Mouse (Mus musculus) heart, embryonic 14.5 days (tissue): Measurements from ENCODE around the gene Mylpf. TPM values are rescaled to one million over a fixed set of nuclear protein-coding genes. Genes with fewer than 3 reads are reported as not detected.
"Not testable (repeated sequence)": the region's sequence is repeated elsewhere in the genome, so short reads cannot be mapped to it uniquely, and the experiment has no call there.

Source experiments
- ATAC-seq: fragments of 200-750 bp; cut with Nextera tagmentation; 2 replicates; pipeline ENCODE4 v1.8.0; 2017; ENCODE audit warnings: low read depth, moderate TSS enrichment; ENCODE audit not compliant: insufficient number of reproducible peaks, insufficient read depth, low FRiP score
- H3K27ac ChIP-seq, 2 experiments: fragments of 200-500 bp in 1 of 2; fragments of 300-500 bp in 1 of 2; sonication (generic) in 1 of 2; replicated peaks in 1 of 2; 2 replicates each; pipeline ENCODE4 v1.5.1; 2012 to 2014; ENCODE audit warnings: low read depth in 2 of 2, low read length in 2 of 2, control low read depth in 1 of 2, mild to moderate bottlenecking in 1 of 2, mixed read lengths in 1 of 2; ENCODE audit not compliant: control insufficient read depth in 1 of 2, insufficient read depth in 1 of 2
- H3K27me3 ChIP-seq: fragments of 300-500 bp; sonication (generic); 2 replicates; pipeline ENCODE4 v1.6.1; 2014; ENCODE audit warnings: mild to moderate bottlenecking, low read length, control low read depth; ENCODE audit not compliant: control insufficient read depth, insufficient read depth
- H3K36me3 ChIP-seq: fragments of 300-500 bp; sonication (generic); 2 replicates; pipeline ENCODE4 v1.6.1; 2014; ENCODE audit warnings: mild to moderate bottlenecking, control low read depth, low read length, mixed read lengths; ENCODE audit not compliant: control insufficient read depth, insufficient read depth
- H3K4me1 ChIP-seq, 2 experiments: fragments of 200-500 bp in 1 of 2; fragments of 300-500 bp in 1 of 2; sonication (generic) in 1 of 2; 2 replicates each; pipeline ENCODE4 v1.6.1; 2012 to 2014; ENCODE audit warnings: low read length in 2 of 2, control low read depth in 1 of 2, mixed read lengths in 1 of 2; ENCODE audit not compliant: control insufficient read depth in 2 of 2, insufficient read depth in 2 of 2
- H3K4me2 ChIP-seq: fragments of 300-500 bp; sonication (generic); 2 replicates; pipeline ENCODE4 v1.6.1; 2014; ENCODE audit warnings: mild to moderate bottlenecking, low read length
- H3K4me3 ChIP-seq, 2 experiments: fragments of 200-500 bp in 1 of 2; fragments of 300-500 bp in 1 of 2; sonication (generic) in 1 of 2; 2 replicates each; pipeline ENCODE4 v1.5.1; 2012 to 2014; ENCODE audit warnings: low read length in 2 of 2, mild to moderate bottlenecking in 2 of 2, control low read depth in 1 of 2, low read depth in 1 of 2, moderate library complexity in 1 of 2; ENCODE audit not compliant: control insufficient read depth in 1 of 2, insufficient read depth in 1 of 2
- H3K9ac ChIP-seq: fragments of 300-500 bp; sonication (generic); 2 replicates; pipeline ENCODE4 v1.6.1; 2014; ENCODE audit warnings: mild to moderate bottlenecking, low read length
- H3K9me3 ChIP-seq: fragments of 300-500 bp; sonication (generic); 2 replicates; pipeline ENCODE4 v1.6.1; 2016; ENCODE audit warnings: low read length, control low read depth; ENCODE audit not compliant: control insufficient read depth
- WGBS: fragments of 180-500 bp; shearing (Covaris S2); extraction: QIAGEN DNeasy Blood & Tissue Kit; methylation state at CpG from one replicate; pipeline ENCODE4 v1.1.7; 2014; 5-methylcytosine and 5-hydroxymethylcytosine counted together
- polyA plus RNA-seq: library from polyadenylated mRNA; unstranded; fragments of >200 nt; fragmentation: Nextera tagmentation; extraction: Ambion mirVana; gene quantifications from 2 replicates; pipeline ENCODE4 v1.2.1, GENCODE M21; 2014

The Mylpf gene
- polyA plus RNA-seq, 1 experiment from 2014 or later: 14.9 TPM

DNA sequence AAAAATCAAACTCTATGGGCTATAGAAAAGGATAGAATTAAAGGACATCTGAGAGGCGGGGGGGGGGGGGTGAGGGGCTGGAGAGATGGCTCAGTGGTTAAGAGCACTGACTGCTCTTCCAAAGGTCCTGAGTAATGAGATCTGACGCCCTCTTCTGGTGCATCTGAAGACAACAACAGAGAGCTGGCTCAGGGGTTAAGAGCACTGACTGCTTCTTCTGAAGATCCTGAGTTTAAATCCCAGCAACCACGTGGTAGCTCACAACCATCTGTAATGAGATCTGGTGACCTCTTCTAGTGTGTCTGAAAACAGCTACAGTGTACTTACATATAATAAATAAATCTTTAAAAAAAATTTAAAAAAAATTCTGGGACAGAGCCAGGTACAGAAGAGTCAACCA, 27.0 kb upstream of the Mylpf start:
- H3K36me3 ChIP-seq, H3K9ac ChIP-seq, H3K4me2 ChIP-seq, ATAC-seq, H3K4me3 ChIP-seq, H3K9me3 ChIP-seq, H3K4me1 ChIP-seq, H3K27me3 ChIP-seq, H3K27ac ChIP-seq: not testable (repeated sequence)
- 24% methylated on average over 3 of the region's 3 CpGs for WGBS

- no peak overlapping the region for H3K27ac ChIP-seq
- H3K4me1 ChIP-seq: no peaks in the 10 kb centered on the region
- no peaks in the 10 kb centered on the region for H3K36me3 ChIP-seq
- no peak overlapping the region for H3K9ac ChIP-seq
- WGBS: 59% methylated on average over 8 of the region's 8 CpGs
- H3K9me3 ChIP-seq: no peaks in the 10 kb centered on the region
- no peak for ATAC-seq
- no peaks in the 10 kb centered on the region for H3K27me3 ChIP-seq
- H3K4me3 ChIP-seq: no peak overlapping the region
- no peak overlapping the region for H3K4me2 ChIP-seq
Measured at GRCm38 (mm10) chr7:127183345-127183744, 25.3 kb upstream of the Mylpf start.

- 66% methylated on average over 6 of the region's 6 CpGs for WGBS
Measured at GRCm38 (mm10) chr7:127183828-127184227, 24.9 kb upstream of the Mylpf start.

DNA sequence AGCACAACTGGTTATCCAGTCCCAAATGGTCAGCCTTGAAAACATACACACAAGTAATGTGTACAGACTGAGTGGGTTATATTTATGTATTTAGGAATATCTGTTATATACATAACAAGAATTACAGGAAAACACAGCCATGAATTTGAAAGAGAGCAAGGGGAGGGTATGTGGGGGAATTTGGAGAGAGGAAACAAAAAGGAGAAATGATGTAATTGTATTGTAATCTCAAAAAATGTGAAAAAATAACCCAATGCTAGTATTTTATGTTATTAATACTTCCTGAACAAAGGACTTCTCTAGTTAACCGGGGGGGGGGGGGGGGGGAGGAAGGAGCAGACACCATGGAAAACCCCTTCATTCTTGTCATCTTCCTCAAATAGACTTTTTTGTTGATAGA, 24.0 kb upstream of the Mylpf start:
- H3K4me3 ChIP-seq: no peak overlapping the region
- H3K4me2 ChIP-seq: no peak overlapping the region
- H3K36me3 ChIP-seq: no peaks in the 10 kb centered on the region
- no peaks in the 10 kb centered on the region for H3K27me3 ChIP-seq
- no peak overlapping the region for H3K27ac ChIP-seq
- no peak for ATAC-seq
- H3K9ac ChIP-seq: no peak overlapping the region
- 40% methylated on average over 1 of the region's 1 CpGs for WGBS
- H3K9me3 ChIP-seq: no peaks in the 10 kb centered on the region
- H3K4me1 ChIP-seq: no peaks in the 10 kb centered on the region

More at GRCm38 (mm10) chr7:127183828-127184227, 24.9 kb upstream of the Mylpf start:
- Histone ChIP-seq H3K27ac (no peak overlapping the region; a peak in 1 of 4 replicates), H3K9ac (no peak overlapping the region), H3K4me2 (no peak overlapping the region), H3K36me3 (no peaks in the 10 kb centered on the region), H3K27me3 (no peaks in the 10 kb centered on the region), H3K9me3 (no peaks in the 10 kb centered on the region), H3K4me3 (no peak overlapping the region), H3K4me1 (no peaks in the 10 kb centered on the region)
- no peak for ATAC-seq

GRCm38 (mm10) chr7:127185601-127186000, 23.1 kb upstream of the Mylpf start:
- Histone ChIP-seq H3K27me3 (no peaks in the 10 kb centered on the region), H3K27ac (no peak overlapping the region), H3K9ac (no peak overlapping the region), H3K4me2 (no peak overlapping the region), H3K9me3 (no peaks in the 10 kb centered on the region), H3K4me3 (no peak overlapping the region), H3K36me3 (no peaks in the 10 kb centered on the region), H3K4me1 (no peaks in the 10 kb centered on the region)
- WGBS: 56% methylated on average over 3 of the region's 3 CpGs
- no peak for ATAC-seq

DNA sequence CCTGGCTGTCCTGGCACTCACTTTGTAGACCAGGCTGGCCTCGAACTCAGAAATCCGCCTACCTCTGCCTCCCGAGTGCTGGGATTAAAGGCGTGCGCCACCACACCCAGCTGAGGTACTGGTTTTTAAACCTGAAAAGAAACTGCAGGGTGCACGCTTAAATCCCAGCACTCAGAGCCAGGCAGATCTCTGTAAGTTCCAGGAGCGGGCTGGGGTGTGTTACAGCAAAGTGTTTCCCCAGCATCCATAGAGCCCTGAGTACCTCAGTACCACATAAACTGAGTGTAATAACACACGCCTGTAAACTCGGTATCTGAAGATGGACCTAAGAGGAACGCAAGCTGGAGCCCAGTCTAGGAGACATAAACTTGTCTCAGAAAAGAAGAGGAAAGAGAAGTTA, 21.3 kb upstream of the Mylpf start:
- Histone ChIP-seq H3K36me3 (peaks cover 14% of the 10 kb centered on the region), H3K4me2 (no peak overlapping the region), H3K9me3 (no peaks in the 10 kb centered on the region), H3K27me3 (no peaks in the 10 kb centered on the region), H3K4me3 (no peak overlapping the region), H3K27ac (no peak overlapping the region), H3K9ac (no peak overlapping the region), H3K4me1 (no peaks in the 10 kb centered on the region)
- ATAC-seq: no peak
- 65% methylated on average over 10 of the region's 10 CpGs for WGBS

DNA sequence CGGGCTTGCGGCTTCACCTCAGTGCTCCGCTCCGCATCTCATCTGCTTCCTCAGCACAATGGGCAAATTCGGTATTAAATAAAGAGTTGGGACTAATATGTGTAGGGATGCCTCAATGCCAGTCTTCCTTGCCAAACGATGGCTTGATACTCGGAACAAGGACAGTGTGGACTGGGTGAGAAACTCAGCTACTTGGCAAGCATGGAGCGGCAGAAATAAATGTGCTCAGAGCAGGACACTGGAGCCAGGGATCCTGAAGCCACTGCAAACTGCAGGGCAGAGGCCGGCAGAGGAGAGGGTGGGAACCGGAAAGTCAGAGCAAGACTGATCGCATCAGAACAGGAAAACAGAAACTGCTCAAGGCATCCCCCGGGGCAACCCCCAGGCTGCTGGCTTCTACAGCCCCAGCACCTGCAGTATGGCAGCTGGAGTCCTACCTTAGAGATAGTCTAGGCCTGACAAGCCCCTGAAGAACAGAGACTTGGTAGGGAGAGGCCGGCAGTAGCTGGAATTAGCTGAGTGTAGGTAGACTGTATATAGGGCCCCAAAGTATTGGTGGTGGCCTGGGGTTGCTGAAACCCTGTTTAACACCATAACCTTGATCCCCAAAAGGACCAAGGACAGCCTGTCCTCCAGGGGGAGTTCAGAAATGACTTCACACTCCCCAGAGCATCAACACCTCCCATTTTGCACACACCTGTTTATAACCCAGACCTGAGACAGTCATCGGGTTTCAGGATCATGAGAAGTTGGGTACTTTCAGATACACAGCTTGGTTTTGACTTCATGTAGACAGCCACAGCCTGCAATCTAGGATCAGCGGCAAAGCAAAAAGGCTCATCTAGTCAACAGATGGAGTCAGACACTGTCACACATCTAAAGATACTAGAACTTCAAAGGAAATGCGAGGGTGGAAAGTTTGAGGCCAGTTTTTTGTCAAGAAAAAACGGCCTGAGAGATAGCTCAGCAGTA, 20.1 kb upstream of the Mylpf start:
- Histone ChIP-seq H3K36me3 (peaks cover 26% of the 10 kb centered on the region), H3K4me1 (no peaks in the 10 kb centered on the region), H3K9ac (no peak overlapping the region), H3K27me3 (no peaks in the 10 kb centered on the region), H3K4me3 (no peak overlapping the region), H3K9me3 (no peaks in the 10 kb centered on the region), H3K4me2 (no peak overlapping the region), H3K27ac (no peak overlapping the region; a peak in 1 of 4 replicates)
- WGBS: 71% methylated on average over 17 of the region's 17 CpGs
- 0 out of 2 replicates have a peak, but pooled peaks have one; percentile 29 for ATAC-seq
